Mouse (Mus musculus) heart, adult 8-10 months (tissue): ENCODE results near the gene Hira. TPM values are rescaled to one million over a fixed set of nuclear protein-coding genes. Genes with fewer than 3 reads are reported as not detected.
A peak's percentile ranks its signal among the peaks of the same experiment; 100 is the strongest.
"Not testable (repeated sequence)": the region's sequence is repeated elsewhere in the genome, so short reads cannot be mapped to it uniquely, and the experiment has no call there.

Source experiments
- DNase-seq: peaks from one replicate; pipeline ENCODE4 v3.0.0; 2022; ENCODE audit warnings: low spot score
- total RNA-seq, 4 experiments: library from RNA; stranded (reverse); gene quantifications; 2 replicates each; pipeline ENCODE4 v1.2.4; 2022

Hira gene
- total RNA-seq = 10 to 100 TPM; 15.9 to 22.3 (median 20.9) TPM

- peak; percentile 91 for DNase-seq
Observed at GRCm38 (mm10) chr16:18876442-18877308, at the start of gene Hira, which contains the start of gene Mrpl40. Gene Hira, plus strand, starts transcription at chr16:18877037. Gene Mrpl40, minus strand, starts transcription at chr16:18876862.

GRCm38 (mm10) chr16:18828630-18829029 lies 48.2 kb upstream of the Hira start:
- no peak for DNase-seq

DNA sequence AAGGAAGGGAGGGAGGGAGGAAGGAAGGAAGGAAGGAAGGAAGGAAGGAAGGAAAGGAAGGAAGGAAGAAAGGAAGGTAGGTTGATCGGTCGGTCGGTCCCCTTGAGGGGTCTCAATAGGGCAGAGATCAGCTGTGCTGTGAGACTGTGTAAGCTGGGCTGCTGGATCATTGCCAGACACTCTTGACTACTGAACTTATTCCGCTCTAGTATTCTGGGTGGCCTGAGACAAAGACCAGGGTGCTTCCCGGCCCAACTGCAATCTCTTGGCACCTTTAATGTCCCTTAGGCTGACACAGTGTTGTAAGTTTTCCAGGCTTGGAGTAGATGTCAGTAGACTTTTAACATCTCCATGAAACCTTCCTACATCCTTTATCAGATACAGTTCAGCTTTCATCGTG lies 47.7 kb upstream of the Hira start:
- no peak for DNase-seq

- no peak for DNase-seq
Observed at GRCm38 (mm10) chr16:18833486-18833885, 43.4 kb upstream of the Hira start.

- DNase-seq = no peak
Observed at GRCm38 (mm10) chr16:18836073-18836467, 40.8 kb upstream of the Hira start.

DNA sequence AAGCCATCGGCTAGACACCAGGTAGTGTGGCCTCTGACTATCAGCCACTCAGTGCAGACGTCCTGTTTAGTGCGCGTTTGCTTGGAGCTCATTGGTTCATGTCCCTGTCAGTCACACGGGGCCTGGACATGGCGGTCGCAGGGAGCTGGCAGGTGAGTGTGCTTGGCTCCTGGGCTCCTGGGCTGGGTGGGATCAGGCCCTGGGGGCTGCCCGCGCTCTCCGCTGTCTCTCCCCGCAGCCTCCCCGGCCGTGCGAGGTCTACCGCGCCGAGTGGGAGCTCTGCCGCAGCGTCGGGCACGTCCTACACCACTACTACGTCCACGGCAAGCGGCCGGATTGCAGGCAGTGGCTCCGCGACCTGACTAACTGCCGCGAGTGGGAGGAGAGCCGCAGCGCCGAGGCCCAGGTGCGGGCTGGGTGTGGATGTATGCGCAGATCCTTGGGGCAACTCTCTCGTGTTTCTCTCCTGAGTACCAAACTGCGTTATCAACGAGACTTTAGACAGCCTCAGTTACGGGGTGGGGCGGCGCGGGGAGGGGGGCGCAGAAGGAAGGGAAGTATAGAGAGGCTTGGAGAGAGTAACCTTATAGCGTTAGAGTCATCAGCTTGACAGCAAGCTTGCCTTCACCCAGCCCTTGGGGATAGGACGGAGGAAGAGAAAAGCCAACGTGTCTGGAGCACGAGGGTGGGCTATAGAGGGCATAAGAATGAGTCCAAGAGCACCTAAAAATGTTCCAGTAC lies 40.2 kb upstream of the Hira start, which contains the start of the genes 2510002D24Rik and Gm28539:
Gene 2510002D24Rik, plus strand, starts transcription at position 111 of the 741 bp plus-strand sequence.
Gene Gm28539, plus strand, starts transcription at position 117 of the 741 bp plus-strand sequence.
- peak; percentile 96 for DNase-seq

DNA sequence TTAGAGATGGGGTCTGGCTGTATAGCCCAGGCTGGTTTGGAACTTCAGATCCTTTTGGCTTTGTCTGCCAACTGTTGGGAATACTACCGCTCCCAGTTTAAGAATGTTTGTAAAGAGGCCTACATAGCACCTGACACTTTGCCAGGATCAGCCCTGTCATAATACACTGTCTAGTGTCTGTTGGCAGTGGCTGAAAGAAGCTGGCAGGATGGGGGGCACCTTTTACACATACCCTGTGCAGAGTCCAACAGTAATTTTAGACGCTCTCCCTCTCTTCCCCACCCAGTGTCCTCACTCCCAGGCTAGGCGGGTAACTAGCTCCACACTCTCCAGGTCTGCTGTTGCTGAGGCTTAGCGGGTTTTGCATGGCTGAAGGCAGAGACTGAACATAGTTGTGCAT lies 38.5 kb upstream of the Hira start:
- DNase-seq = peak; percentile 26

GRCm38 (mm10) chr16:18846301-18846820 lies 30.5 kb upstream of the Hira start:
- DNase-seq = no peak

- DNase-seq = not testable (repeated sequence)
Observed at GRCm38 (mm10) chr16:18849521-18850190, 27.2 kb upstream of the Hira start.

- DNase-seq = peak; percentile 61
Observed at GRCm38 (mm10) chr16:18858551-18858950, 18.3 kb upstream of the Hira start.

GRCm38 (mm10) chr16:18860186-18860585 lies 16.7 kb upstream of the Hira start:
- peak; percentile 67 for DNase-seq

DNA sequence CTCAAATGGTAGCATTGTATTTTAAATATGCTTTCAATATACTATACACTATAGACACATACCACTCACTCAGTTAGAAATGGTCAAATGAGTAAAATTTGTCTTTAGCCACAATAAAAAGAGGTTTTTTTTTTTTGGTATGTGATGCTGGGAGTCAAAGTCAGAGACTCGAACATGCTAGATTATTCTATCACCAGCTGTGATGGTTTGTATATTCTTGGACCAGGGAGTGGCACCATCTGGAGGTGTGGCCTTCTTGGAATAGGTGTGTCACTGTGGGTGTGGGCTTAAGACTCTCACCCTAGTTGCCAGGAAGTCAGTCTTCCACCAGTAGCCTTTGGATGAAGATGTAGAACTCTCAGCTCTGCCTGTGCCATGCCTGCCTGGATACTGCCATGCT lies 6.3 kb upstream of the Hira start:
- DNase-seq = not testable (repeated sequence)

DNA sequence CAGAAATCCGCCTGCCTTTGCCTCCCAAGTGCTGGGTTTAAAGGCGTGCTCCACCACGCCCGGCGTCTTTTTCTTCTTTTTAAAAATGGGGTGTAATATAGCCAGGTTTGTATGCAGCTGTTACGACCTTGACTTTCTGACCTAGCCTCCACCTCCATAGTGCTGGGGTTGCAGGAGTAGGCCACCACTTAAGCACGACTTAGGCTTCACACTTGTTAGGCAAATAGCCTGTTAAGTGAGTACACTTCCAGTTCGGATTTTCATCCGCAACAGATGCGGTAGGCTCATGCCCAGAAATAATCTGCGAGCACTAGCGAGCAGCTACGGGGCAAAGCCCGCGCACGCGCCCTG lies 771 bp upstream of the Hira start:
- DNase-seq = no peak

DNA sequence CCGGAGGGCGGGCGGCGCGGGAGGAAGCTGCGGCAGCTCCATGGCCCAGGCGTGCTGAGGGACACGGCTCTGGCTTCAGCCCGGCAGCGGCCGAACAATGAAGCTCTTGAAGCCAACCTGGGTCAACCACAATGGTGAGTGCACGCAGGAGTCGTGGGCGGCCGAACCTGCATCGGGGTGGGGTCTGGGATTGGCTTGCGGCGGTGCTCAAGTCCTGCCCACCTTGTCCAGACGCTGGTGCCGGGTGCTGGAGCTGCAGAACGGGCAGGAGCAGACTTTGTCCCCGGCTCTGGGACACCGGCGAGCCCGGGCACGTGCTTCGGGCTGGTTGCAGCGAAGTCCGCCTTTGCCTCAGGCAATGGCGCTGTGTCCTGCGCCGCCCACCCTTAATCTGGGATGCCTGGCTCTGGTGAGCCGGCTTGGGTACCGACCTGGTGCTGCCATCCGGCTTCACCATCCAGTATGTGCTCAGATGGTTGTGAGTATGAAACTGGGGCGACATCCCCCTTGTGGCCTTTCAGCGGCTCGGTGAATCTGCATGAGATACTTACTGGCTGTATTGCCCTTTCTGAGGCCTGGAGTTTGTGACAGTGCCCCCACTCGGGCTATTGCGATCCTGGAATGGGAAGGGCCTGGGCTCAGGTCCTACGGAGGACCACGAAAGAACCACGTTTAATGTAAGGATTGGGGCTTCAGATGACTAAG lies 701 bp downstream of the Hira start:
- peak; percentile 12 for DNase-seq

DNA sequence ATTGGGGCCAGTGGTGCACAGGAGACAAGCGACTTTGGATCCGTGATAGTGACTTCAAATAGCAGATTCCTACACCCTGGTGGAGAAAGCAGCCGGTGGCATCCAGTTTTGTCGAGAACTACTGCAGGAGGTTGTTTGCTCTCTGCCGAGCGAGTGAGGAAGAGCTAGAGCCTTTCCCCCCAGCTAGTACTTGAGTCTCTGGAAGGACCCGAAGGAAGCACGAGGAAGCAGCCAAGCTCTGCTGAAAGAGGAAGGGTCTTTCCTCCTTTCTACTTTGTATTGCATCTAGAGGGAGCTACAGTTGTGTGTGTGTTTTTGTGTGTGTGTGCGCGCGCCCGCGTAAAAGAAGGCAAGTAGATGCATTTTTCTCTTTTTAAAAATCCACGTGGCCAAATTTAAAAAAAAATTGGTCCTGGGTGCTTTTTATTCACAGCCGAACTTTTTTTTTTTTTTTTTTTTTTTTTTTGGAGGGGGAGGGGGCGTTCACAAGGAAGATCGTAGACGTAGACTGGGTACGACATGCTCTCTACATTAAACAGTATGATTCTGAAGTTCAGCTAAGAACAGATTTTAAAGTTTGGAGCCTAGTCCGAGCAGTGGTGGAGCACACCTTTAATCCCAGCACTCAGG lies 1.4 kb downstream of the Hira start:
- no peak for DNase-seq

- DNase-seq = no peak
Observed at GRCm38 (mm10) chr16:18884044-18884443, 7.2 kb downstream of the Hira start.

- DNase-seq = no peak
Observed at GRCm38 (mm10) chr16:18893840-18894372, 17.1 kb downstream of the Hira start.

DNA sequence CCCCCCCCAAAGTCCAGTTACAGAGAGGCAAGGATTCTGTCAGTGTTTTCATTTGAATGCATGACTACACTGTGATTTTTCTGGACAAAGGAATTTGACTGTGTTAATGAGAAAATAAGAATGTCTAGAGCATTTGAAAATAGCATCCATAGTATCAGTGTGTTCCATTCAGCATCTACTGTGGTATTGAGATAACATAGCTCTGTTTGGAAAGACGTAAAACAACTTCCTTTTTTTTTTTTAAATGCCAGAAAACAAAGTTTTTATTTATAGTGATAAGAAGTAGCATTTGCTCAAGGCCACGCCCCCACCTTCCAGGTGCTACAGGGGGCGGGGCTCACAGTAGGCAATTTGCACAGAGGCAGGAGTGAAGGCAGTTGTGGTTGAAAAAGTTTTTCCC lies 18.4 kb downstream of the Hira start:
- DNase-seq = no peak

- DNase-seq = peak; percentile 46
Observed at GRCm38 (mm10) chr16:18896429-18896828, 19.6 kb downstream of the Hira start.

GRCm38 (mm10) chr16:18905648-18906047 lies 28.8 kb downstream of the Hira start:
- DNase-seq = no peak
